Mouse (Mus musculus) G1E (cell line): ENCODE measurements around the gene Ptx3. TPM values are rescaled to one million over a fixed set of nuclear protein-coding genes. Genes with fewer than 3 reads are reported as not detected.

ENCODE experiments used
- ATAC-seq: 2 replicates; pipeline ENCODE4 v1.8.0; 2016; ENCODE audit warnings: mild to moderate bottlenecking; ENCODE audit not compliant: insufficient number of reproducible peaks, poor library complexity, low FRiP score, severe bottlenecking; ENCODE audit errors: extremely low read depth
- DNase-seq: peaks from one replicate; pipeline ENCODE4 v3.0.0; 2012; ENCODE audit warnings: low spot score
- H3K27me3 ChIP-seq: 2 replicates; pipeline ENCODE4 v1.6.1; 2012; ENCODE audit warnings: mild to moderate bottlenecking, low read length, inconsistent platforms; ENCODE audit not compliant: insufficient read depth
- H3K36me3 ChIP-seq: replicated peaks from 2 replicates; pipeline ENCODE3; 2012; ENCODE audit warnings: mild to moderate bottlenecking, inconsistent platforms
- H3K4me1 ChIP-seq: 2 replicates; pipeline ENCODE4 v1.6.1; 2012; ENCODE audit warnings: low read depth, low read length, inconsistent platforms, mixed read lengths; ENCODE audit not compliant: insufficient read depth
- H3K4me3 ChIP-seq: 2 replicates; pipeline ENCODE4 v1.5.1; 2012; ENCODE audit warnings: low read depth, mild to moderate bottlenecking, inconsistent platforms, low read length, moderate library complexity, mixed read lengths
- H3K9me3 ChIP-seq: replicated peaks from 2 replicates; pipeline ENCODE4 v1.6.1; 2012; ENCODE audit warnings: inconsistent platforms
- CTCF ChIP-seq: IDR thresholded peaks from 2 replicates; pipeline ENCODE4 v1.5.1; 2012; ENCODE audit warnings: low read depth, low read length, inconsistent platforms, mixed read lengths
- GATA1 ChIP-seq: IDR thresholded peaks from 2 replicates; pipeline ENCODE4 v1.6.1; 2012; ENCODE audit warnings: borderline replicate concordance, low read length, inconsistent platforms, mixed read lengths
- GATA2 ChIP-seq: IDR thresholded peaks from 2 replicates; pipeline ENCODE4 v1.6.1; 2012; ENCODE audit warnings: low read depth, low read length, inconsistent platforms, borderline replicate concordance
- POLR2AphosphoS5 ChIP-seq: IDR thresholded peaks from 2 replicates; pipeline ENCODE4 v1.6.1; 2012; ENCODE audit warnings: low read depth, low read length, inconsistent platforms; ENCODE audit not compliant: insufficient replicate concordance
- TAL1 ChIP-seq: conservative IDR thresholded peaks from 2 replicates; pipeline ENCODE4 v1.6.1; 2012; ENCODE audit warnings: low read depth, low read length, inconsistent platforms, mixed read lengths
- polyA plus RNA-seq: library from polyadenylated mRNA; stranded (reverse); fragments of >175 nt; gene quantifications from 2 replicates; pipeline ENCODE4 v1.2.3, GENCODE M21; 2012
- total RNA-seq, 2 experiments: library from RNA; stranded (forward) in 1 of 2; stranded (reverse) in 1 of 2; fragments of 200-1000 nt in 1 of 2; fragments of >200 nt in 1 of 2; fragmentation: Nextera tagmentation in 1 of 2; gene quantifications; 2 replicates each; pipeline ENCODE4 v1.2.3; 2014 to 2017

Ptx3 gene
- total RNA-seq (2014; fragmentation: Nextera tagmentation) (not detected in 2 replicates), total RNA-seq (2017) (0.11 TPM in 1 of 2 replicates, not detected in the other), polyA plus RNA-seq (not detected in 2 replicates)

DNA sequence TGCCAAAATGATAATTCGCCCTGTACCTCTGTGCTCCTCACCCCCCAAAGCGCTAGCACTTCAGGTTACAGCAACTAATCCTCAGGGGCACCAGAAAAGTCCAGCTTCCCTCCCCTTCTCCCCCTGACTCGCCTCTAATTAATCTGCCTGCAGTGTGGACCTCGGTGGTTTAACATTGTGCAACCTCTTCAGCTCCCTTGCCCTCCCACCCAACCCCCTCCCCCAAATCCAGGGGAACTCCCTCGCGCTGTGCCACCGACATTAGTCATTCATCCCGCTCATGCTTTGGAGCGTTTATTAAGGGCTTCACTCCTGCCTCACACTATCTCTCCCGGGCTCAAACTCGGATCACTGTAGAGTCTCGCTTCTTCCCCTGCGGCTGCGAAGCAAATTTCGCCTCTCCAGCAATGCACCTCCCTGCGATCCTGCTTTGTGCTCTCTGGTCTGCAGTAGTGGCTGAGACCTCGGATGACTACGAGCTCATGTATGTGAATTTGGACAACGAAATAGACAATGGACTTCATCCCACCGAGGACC is at the start of gene Ptx3:
TSS of gene Ptx3 (plus strand) at position 256 of the 537 bp plus-strand sequence.
- peaks cover 7% of the 10 kb centered on the region; the same call in 1 of the 2 replicates for H3K27me3 ChIP-seq
- TF ChIP-seq CTCF (no peak), GATA2 (no peak), POLR2AphosphoS5 (no peak), TAL1 (no peak), GATA1 (no peak)
- H3K4me1 ChIP-seq = no peaks in the 10 kb centered on the region
- no peaks in the 10 kb centered on the region for H3K9me3 ChIP-seq
- ATAC-seq (no peak), DNase-seq (no peak)
- H3K4me3 ChIP-seq = no peak within 1 kb of the TSS
- H3K36me3 ChIP-seq = no peaks in the 10 kb centered on the region

DNA sequence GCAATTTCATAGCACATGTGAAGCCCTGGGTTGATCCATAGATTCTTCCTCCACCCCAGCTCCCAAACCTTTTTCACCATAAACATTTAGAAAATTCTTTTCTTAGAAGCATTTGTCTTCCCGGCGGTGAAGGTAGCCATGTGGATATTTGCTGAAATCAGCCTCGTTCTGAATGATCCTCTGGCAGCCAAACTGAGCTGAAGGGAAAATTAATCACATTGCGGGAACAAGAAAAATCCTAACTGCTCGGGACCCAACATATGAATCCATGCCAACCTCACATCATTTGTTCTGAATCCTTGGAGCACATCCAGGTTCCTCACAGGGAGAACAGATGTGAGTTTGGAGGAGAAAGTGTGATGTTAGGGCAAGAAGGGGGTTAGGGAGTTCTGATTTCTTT is 46.8 kb upstream of the Ptx3 start:
- Histone ChIP-seq H3K27me3 (no peaks in the 10 kb centered on the region), H3K36me3 (no peaks in the 10 kb centered on the region), H3K4me1 (no peaks in the 10 kb centered on the region), H3K4me3 (no peak overlapping the region), H3K9me3 (no peaks in the 10 kb centered on the region)
- TF ChIP-seq GATA1 = no peak
- no peak for TF ChIP-seq TAL1
- TF ChIP-seq GATA2 = no peak
- no peak for TF ChIP-seq POLR2AphosphoS5
- no peak for TF ChIP-seq CTCF
- ATAC-seq (no peak), DNase-seq (no peak)

DNA sequence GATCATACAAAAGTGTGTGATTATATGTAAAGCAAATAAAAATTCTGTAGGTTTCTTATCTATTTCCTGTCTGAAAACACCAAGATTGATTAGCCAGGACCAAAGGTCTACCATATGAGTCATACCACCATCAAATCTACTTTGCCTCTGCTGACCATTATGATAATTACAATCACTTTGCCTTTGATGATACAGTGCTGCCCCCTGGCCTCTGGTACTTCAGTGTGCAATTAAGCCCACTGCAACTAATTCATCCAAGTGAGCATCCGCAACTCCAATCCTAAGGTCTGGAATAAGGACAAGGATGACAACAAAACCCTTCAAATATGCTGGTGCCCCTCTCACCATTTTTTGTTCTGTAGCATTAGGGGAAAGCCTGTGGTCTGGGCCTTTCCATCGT is 40.1 kb upstream of the Ptx3 start:
- Histone ChIP-seq H3K4me3 (no peak overlapping the region), H3K4me1 (no peaks in the 10 kb centered on the region), H3K27me3 (no peaks in the 10 kb centered on the region), H3K36me3 (no peaks in the 10 kb centered on the region), H3K9me3 (no peaks in the 10 kb centered on the region)
- DNase-seq (no peak), ATAC-seq (no peak)
- TF ChIP-seq CTCF (no peak), GATA1 (no peak), POLR2AphosphoS5 (no peak), GATA2 (no peak), TAL1 (no peak)

DNA sequence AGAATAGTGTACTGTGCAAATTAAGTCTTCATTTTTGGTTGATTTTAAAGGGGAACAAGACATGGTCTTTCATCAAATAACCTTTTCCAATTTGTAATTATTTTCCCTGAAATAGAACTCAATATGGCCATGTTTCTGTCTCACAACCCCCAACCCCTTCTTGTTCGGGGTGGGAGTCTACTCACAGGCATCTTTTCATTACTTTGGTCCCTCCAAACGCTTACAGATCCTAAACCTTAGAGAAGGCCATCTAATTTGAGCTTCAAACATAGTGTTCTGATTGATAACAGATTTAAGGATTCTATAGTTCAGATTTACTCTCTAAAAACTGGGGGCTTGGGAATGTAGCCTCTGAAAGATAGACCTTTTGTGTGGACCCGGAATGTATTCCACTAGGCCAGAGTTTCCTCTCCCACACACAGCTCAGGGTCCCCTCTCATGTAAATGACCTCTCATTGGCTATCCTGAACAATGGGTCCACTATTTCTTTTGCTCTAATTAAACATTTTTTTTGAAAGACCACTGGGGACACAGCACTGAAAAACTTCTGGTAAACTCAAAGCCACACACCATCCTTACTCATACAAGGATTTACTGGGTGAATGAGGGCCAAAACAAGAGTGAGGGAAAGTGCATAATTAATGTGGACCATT is 25.7 kb upstream of the Ptx3 start:
- H3K4me3 ChIP-seq = no peak overlapping the region
- no peaks in the 10 kb centered on the region for H3K9me3 ChIP-seq
- H3K27me3 ChIP-seq = no peaks in the 10 kb centered on the region
- no peak for ATAC-seq
- no peaks in the 10 kb centered on the region for H3K36me3 ChIP-seq
- H3K4me1 ChIP-seq = no peaks in the 10 kb centered on the region
- TF ChIP-seq CTCF (no peak), GATA1 (no peak), POLR2AphosphoS5 (no peak), GATA2 (no peak), TAL1 (no peak)
- no peak for DNase-seq

DNA sequence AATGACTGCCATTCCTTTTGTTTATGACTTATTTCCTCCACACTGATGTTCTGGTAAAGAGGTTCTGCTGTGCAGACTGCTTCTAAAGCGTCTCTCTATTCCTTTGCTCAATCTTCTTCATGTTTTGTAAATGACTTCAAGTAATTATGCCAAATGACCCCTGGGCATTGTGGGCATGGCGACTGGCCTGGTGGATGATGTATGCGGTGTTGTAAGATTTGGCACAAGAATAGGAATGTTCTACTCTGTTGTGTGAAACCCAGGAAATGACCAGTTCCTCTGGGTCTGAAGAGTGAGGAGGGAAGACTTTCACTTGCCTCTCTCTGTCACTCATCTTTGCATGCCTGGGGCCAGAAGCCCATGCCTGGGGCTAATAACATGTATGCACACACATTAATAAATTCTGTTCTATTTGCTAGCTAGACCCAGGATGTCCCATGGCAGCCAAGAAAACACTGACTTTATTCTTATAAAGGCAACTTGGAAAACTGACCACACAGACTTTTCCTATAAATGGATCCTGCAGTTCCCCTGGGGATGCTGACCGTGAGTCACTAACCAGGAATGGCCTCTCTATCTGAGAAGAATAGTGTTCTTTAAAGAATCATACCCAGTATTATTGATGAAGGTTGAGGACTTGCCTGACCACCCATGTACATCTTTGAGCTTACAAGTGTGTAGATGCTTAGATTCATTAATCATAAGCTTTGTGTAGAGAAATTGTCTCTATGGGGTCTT is 10.7 kb upstream of the Ptx3 start:
- ATAC-seq = no peak
- Histone ChIP-seq H3K27me3 (no peaks in the 10 kb centered on the region), H3K36me3 (no peaks in the 10 kb centered on the region), H3K9me3 (no peaks in the 10 kb centered on the region), H3K4me3 (no peak overlapping the region), H3K4me1 (no peaks in the 10 kb centered on the region)
- TF ChIP-seq CTCF (no peak), POLR2AphosphoS5 (no peak), TAL1 (no peak), GATA1 (no peak), GATA2 (no peak)
- DNase-seq = no peak

DNA sequence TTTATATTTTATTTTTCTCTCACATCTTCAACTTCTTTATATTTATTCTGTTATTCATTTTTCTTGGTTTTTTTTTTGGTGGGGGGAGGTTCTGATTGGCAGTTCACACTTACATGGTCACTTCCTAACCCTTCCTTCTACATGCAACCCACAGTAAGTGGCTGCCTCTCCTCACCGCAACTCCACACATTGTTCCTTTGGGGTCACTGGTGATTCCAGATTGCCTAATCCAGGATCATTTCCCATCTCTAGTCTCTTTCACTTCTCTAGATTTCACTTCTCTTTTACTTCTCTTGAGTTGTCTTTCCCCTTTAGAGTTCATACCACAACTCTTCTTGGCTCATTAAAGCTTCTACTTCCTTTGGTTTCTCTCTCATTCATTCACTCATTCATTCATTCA is 6.2 kb upstream of the Ptx3 start:
- H3K36me3 ChIP-seq = no peaks in the 10 kb centered on the region
- H3K4me1 ChIP-seq = no peaks in the 10 kb centered on the region
- DNase-seq = no peak
- no peaks in the 10 kb centered on the region for H3K9me3 ChIP-seq
- TF ChIP-seq CTCF (no peak), TAL1 (no peak), GATA1 (no peak), GATA2 (no peak), POLR2AphosphoS5 (no peak)
- H3K4me3 ChIP-seq = no peak overlapping the region
- ATAC-seq = no peak
- no peaks in the 10 kb centered on the region for H3K27me3 ChIP-seq
